Mouse (Mus musculus): Measurements from ENCODE around the gene Milr1. TPM values are rescaled to one million over a fixed set of nuclear protein-coding genes. Genes with fewer than 3 reads are reported as not detected.

The Milr1 gene
- polyA plus RNA-seq, 1 experiment from 2014 or later, result 1.3 TPM

- H3K4me1 ChIP-seq (replicated peaks; ENCODE audit: control insufficient read depth, insufficient read depth, low read length), result no peaks in the 10 kb centered on the region
- no peak overlapping the region for H3K27ac ChIP-seq (ENCODE audit: low read depth, low read length)
- H3K9me3 ChIP-seq (ENCODE audit: control insufficient read depth, low read length), result no peaks in the 10 kb centered on the region
- 15% methylated on average over 5 of the region's 5 CpGs for WGBS
- DNase-seq (ENCODE audit: low spot score) (no peak), ATAC-seq (replicated peaks; ENCODE audit: low FRiP score) (no peak)
- H3K4me2 ChIP-seq (ENCODE audit: low read depth, low read length, severe bottlenecking), result no peak overlapping the region
- no peaks in the 10 kb centered on the region for H3K36me3 ChIP-seq (ENCODE audit: control insufficient read depth, insufficient read depth, low read length)
- H3K9ac ChIP-seq (ENCODE audit: low read length), result no peak overlapping the region
- no peak overlapping the region for H3K4me3 ChIP-seq (ENCODE audit: low read depth, low read length)
- H3K27me3 ChIP-seq (ENCODE audit: control insufficient read depth, insufficient read depth, low read length), result no peaks in the 10 kb centered on the region
Measured at GRCm38 (mm10) chr11:106755583-106755982, 4.6 kb downstream of the Milr1 start.

GRCm38 (mm10) chr11:106759028-106759427, 8.0 kb downstream of the Milr1 start:
- no peaks in the 10 kb centered on the region for H3K4me1 ChIP-seq (replicated peaks; ENCODE audit: control insufficient read depth, insufficient read depth, low read length)
- no peaks in the 10 kb centered on the region for H3K27me3 ChIP-seq (ENCODE audit: control insufficient read depth, insufficient read depth, low read length)
- 95% methylated on average over 3 of the region's 3 CpGs for WGBS
- no peaks in the 10 kb centered on the region for H3K36me3 ChIP-seq (ENCODE audit: control insufficient read depth, insufficient read depth, low read length)
- no peaks in the 10 kb centered on the region for H3K9me3 ChIP-seq (ENCODE audit: control insufficient read depth, low read length)
- H3K9ac ChIP-seq (ENCODE audit: low read length), result no peak overlapping the region
- no peak overlapping the region for H3K4me3 ChIP-seq (ENCODE audit: low read depth, low read length)
- H3K4me2 ChIP-seq (ENCODE audit: low read depth, low read length, severe bottlenecking), result no peak overlapping the region
- ATAC-seq (replicated peaks; ENCODE audit: low FRiP score), result no peak
- no peak overlapping the region for H3K27ac ChIP-seq (ENCODE audit: low read depth, low read length)
- no peak for DNase-seq (ENCODE audit: low spot score)

- Histone ChIP-seq H3K27ac (ENCODE audit: low read depth, low read length) (no peak overlapping the region), H3K9ac (ENCODE audit: low read length) (no peak overlapping the region), H3K9me3 (ENCODE audit: control insufficient read depth, low read length) (no peaks in the 10 kb centered on the region), H3K36me3 (ENCODE audit: control insufficient read depth, insufficient read depth, low read length) (no peaks in the 10 kb centered on the region), H3K4me1 (replicated peaks; ENCODE audit: control insufficient read depth, insufficient read depth, low read length) (no peaks in the 10 kb centered on the region), H3K27me3 (ENCODE audit: control insufficient read depth, insufficient read depth, low read length) (no peaks in the 10 kb centered on the region), H3K4me2 (ENCODE audit: low read depth, low read length, severe bottlenecking) (no peak overlapping the region), H3K4me3 (ENCODE audit: low read depth, low read length) (no peak overlapping the region)
- no peak for DNase-seq (ENCODE audit: low spot score)
- no peak for ATAC-seq (replicated peaks; ENCODE audit: low FRiP score)
- 91% methylated on average over 5 of the region's 5 CpGs for WGBS
Measured at GRCm38 (mm10) chr11:106760511-106760910, 9.5 kb downstream of the Milr1 start.

- DNase-seq (ENCODE audit: low spot score) (no peak), ATAC-seq (replicated peaks; ENCODE audit: low FRiP score) (no peak)
- Histone ChIP-seq H3K9ac (ENCODE audit: low read length) (no peak overlapping the region), H3K27ac (ENCODE audit: low read depth, low read length) (no peak overlapping the region), H3K4me1 (replicated peaks; ENCODE audit: control insufficient read depth, insufficient read depth, low read length) (no peaks in the 10 kb centered on the region), H3K36me3 (ENCODE audit: control insufficient read depth, insufficient read depth, low read length) (no peaks in the 10 kb centered on the region; the same call in 1 of the 2 replicates), H3K4me3 (ENCODE audit: low read depth, low read length) (no peak overlapping the region), H3K27me3 (ENCODE audit: control insufficient read depth, insufficient read depth, low read length) (no peaks in the 10 kb centered on the region), H3K9me3 (ENCODE audit: control insufficient read depth, low read length) (no peaks in the 10 kb centered on the region), H3K4me2 (ENCODE audit: low read depth, low read length, severe bottlenecking) (no peak overlapping the region)
- WGBS, result 67% methylated on average over 5 of the region's 5 CpGs
Measured at GRCm38 (mm10) chr11:106762139-106762799, 11.2 kb downstream of the Milr1 start.

GRCm38 (mm10) chr11:106762800-106763185, 11.8 kb downstream of the Milr1 start:
- ATAC-seq (replicated peaks; ENCODE audit: low FRiP score) (no peak), DNase-seq (ENCODE audit: low spot score) (no peak)
- no peaks in the 10 kb centered on the region for H3K27me3 ChIP-seq (ENCODE audit: control insufficient read depth, insufficient read depth, low read length)
- H3K9me3 ChIP-seq (ENCODE audit: control insufficient read depth, low read length), result no peaks in the 10 kb centered on the region
- no peak overlapping the region for H3K4me2 ChIP-seq (ENCODE audit: low read depth, low read length, severe bottlenecking)
- H3K27ac ChIP-seq (ENCODE audit: low read depth, low read length), result no peak overlapping the region
- peaks cover 5% of the 10 kb centered on the region; the same call in 1 of the 2 replicates for H3K36me3 ChIP-seq (ENCODE audit: control insufficient read depth, insufficient read depth, low read length)
- WGBS, result 76% methylated on average over 9 of the region's 9 CpGs
- no peaks in the 10 kb centered on the region for H3K4me1 ChIP-seq (replicated peaks; ENCODE audit: control insufficient read depth, insufficient read depth, low read length)
- no peak overlapping the region for H3K4me3 ChIP-seq (ENCODE audit: low read depth, low read length)
- H3K9ac ChIP-seq (ENCODE audit: low read length), result no peak overlapping the region

- Histone ChIP-seq H3K4me3 (ENCODE audit: low read depth, low read length) (no peak overlapping the region), H3K27me3 (ENCODE audit: control insufficient read depth, insufficient read depth, low read length) (no peaks in the 10 kb centered on the region), H3K4me2 (ENCODE audit: low read depth, low read length, severe bottlenecking) (no peak overlapping the region), H3K9ac (ENCODE audit: low read length) (no peak overlapping the region), H3K9me3 (ENCODE audit: control insufficient read depth, low read length) (no peaks in the 10 kb centered on the region), H3K27ac (ENCODE audit: low read depth, low read length) (no peak overlapping the region), H3K36me3 (ENCODE audit: control insufficient read depth, insufficient read depth, low read length) (peaks cover 11% of the 10 kb centered on the region; the same call in 1 of the 2 replicates), H3K4me1 (replicated peaks; ENCODE audit: control insufficient read depth, insufficient read depth, low read length) (no peaks in the 10 kb centered on the region)
- ATAC-seq (replicated peaks; ENCODE audit: low FRiP score), result no peak
- WGBS, result 91% methylated on average over 4 of the region's 4 CpGs
- DNase-seq (ENCODE audit: low spot score), result no peak
Measured at GRCm38 (mm10) chr11:106766611-106767162, 15.7 kb downstream of the Milr1 start.

- whole genome bisulfite sequencing, result 95% methylated on average over 4 of the region's 4 CpGs
- Histone ChIP-seq H3K4me3 (ENCODE audit: low read depth, low read length) (no peak overlapping the region), H3K27me3 (ENCODE audit: control insufficient read depth, insufficient read depth, low read length) (no peaks in the 10 kb centered on the region), H3K9ac (ENCODE audit: low read length) (no peak overlapping the region), H3K9me3 (ENCODE audit: control insufficient read depth, low read length) (no peaks in the 10 kb centered on the region), H3K4me1 (replicated peaks; ENCODE audit: control insufficient read depth, insufficient read depth, low read length) (no peaks in the 10 kb centered on the region), H3K4me2 (ENCODE audit: low read depth, low read length, severe bottlenecking) (no peak overlapping the region), H3K36me3 (ENCODE audit: control insufficient read depth, insufficient read depth, low read length) (peaks cover 14% of the 10 kb centered on the region; the same call in 1 of the 2 replicates), H3K27ac (ENCODE audit: low read depth, low read length) (no peak overlapping the region)
- ATAC-seq (replicated peaks; ENCODE audit: low FRiP score) (no peak), DNase-seq (ENCODE audit: low spot score) (no peak)
Measured at GRCm38 (mm10) chr11:106767516-106767915, 16.5 kb downstream of the Milr1 start.

GRCm38 (mm10) chr11:106770195-106770974, 19.4 kb downstream of the Milr1 start:
- WGBS, result 95% methylated on average over 9 of the region's 9 CpGs
- Histone ChIP-seq H3K4me2 (ENCODE audit: low read depth, low read length, severe bottlenecking) (no peak overlapping the region), H3K36me3 (ENCODE audit: control insufficient read depth, insufficient read depth, low read length) (peaks cover 14% of the 10 kb centered on the region; the same call in 1 of the 2 replicates), H3K4me1 (replicated peaks; ENCODE audit: control insufficient read depth, insufficient read depth, low read length) (no peaks in the 10 kb centered on the region), H3K9me3 (ENCODE audit: control insufficient read depth, low read length) (no peaks in the 10 kb centered on the region), H3K9ac (ENCODE audit: low read length) (no peak overlapping the region), H3K27me3 (ENCODE audit: control insufficient read depth, insufficient read depth, low read length) (no peaks in the 10 kb centered on the region), H3K27ac (ENCODE audit: low read depth, low read length) (no peak overlapping the region), H3K4me3 (ENCODE audit: low read depth, low read length) (no peak overlapping the region)
- no peak for DNase-seq (ENCODE audit: low spot score)
- no peak for ATAC-seq (replicated peaks; ENCODE audit: low FRiP score)
